Mouse (Mus musculus) lung, postnatal 0 days (tissue): ENCODE data around the gene Clip2.

Experiments used
- CTCF ChIP-seq: IDR thresholded peaks from 2 replicates; pipeline ENCODE4 v1.5.1; 2016; ENCODE audit warnings: antibody characterized with exemption, mild to moderate bottlenecking
- EP300 ChIP-seq: IDR thresholded peaks from 2 replicates; pipeline ENCODE4 v1.6.1; 2016; ENCODE audit warnings: antibody characterized with exemption, mild to moderate bottlenecking, control low read depth

DNA sequence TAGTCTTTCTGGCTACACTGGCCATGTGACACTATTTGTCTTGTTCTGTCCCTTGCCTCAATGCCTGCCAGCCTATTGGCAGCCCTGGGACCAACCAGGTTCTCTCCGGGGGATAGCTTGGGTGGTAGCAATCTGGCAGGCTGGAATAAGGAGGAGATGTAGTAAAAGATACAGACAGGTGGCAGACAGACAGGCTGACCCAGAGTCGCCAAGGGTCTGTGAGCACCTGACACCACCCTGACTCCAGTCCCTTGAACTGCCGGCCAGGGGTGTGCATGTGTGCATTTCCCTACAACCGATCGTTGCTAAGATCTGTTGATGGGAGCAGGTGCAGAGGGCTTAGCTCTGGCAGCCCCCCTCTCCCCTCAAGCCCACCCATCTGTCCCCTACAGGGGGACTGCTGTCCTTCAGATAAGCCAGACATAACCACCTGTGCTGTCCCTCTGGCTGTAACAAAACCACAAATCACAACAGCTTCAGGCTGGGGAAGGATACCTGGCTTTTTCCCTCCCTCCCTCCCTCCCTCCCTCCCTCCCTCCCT, 44.3 kb downstream of the Clip2 start:
- TF ChIP-seq CTCF (no peak), EP300 (no peak)
